Comparison of ENCODE assay signal across 12 mouse cellular contexts in genomic region chr8:57741309-57741708, GRCm38 (mm10).
DNase-seq lines count a peak whose midpoint lies in the region; ATAC-seq and TF ChIP-seq lines count a peak whose summit lies in the region.
"Had no signal": no experiment of that assay in that cellular context is flagged by ENCODE, and none has a peak within 500 bp of the region (broad histone marks: within the 10 kb centered on the region; RNA-seq: fewer than 3 reads in every experiment).

No protein-coding gene starts in this region.

- H3K9me3 ChIP-seq in kidney, embryonic 16.5 days (ENCODE audit: low read length), result no peaks in the 10 kb centered on the region
- H3K9me3 ChIP-seq in ES-E14 (ENCODE audit: control insufficient read depth, insufficient read depth, low read depth, low read length), result no peaks in the 10 kb centered on the region
- H3K9me3 ChIP-seq: embryonic facial prominence, embryonic 12.5 days; forebrain, embryonic 13.5 days had no signal

- 0 out of 2 replicates have a peak, but pooled peaks have one; percentile 23 for ATAC-seq in kidney, embryonic 16.5 days (ENCODE audit: low FRiP score, low TSS enrichment)
- ATAC-seq in frontal cortex, adult (ENCODE audit: low TSS enrichment), result no peak
- ATAC-seq: forebrain, embryonic 13.5 days had no signal

- H3K27ac ChIP-seq in kidney, embryonic 16.5 days (ENCODE audit: low read length), result no peak overlapping the region
- 0 out of 2 replicates have a peak overlapping the region, but pooled peaks have one; percentile 49 for H3K27ac ChIP-seq in ES-E14 (ENCODE audit: insufficient read depth, low read depth, low read length, poor library complexity, severe bottlenecking)
- peak overlapping the region; percentile 17; the same call in 1 of the 2 replicates for H3K27ac ChIP-seq in small intestine, adult 2 months (ENCODE audit: insufficient read depth, low read depth, low read length)
- H3K27ac ChIP-seq in left cerebral cortex, adult 2 months, result no peak overlapping the region
- H3K27ac ChIP-seq: embryonic facial prominence, embryonic 12.5 days; forebrain, embryonic 13.5 days had no signal

- no peak overlapping the region for H3K4me3 ChIP-seq in kidney, embryonic 16.5 days (ENCODE audit: low read length)
- peak overlapping the region in 1 of 2 experiments; percentile 28; a peak in 1 of 4 replicates for H3K4me3 ChIP-seq in ES-E14 (ENCODE audit: insufficient read depth in 1 of 2, low read depth in 1 of 2, low read length in 2 of 2, poor library complexity in 1 of 2, severe bottlenecking in 1 of 2)
- H3K4me3 ChIP-seq in small intestine, adult 2 months (ENCODE audit: low read depth, low read length), result no peak overlapping the region
- H3K4me3 ChIP-seq in left cerebral cortex, adult 2 months, result no peak overlapping the region
- H3K4me3 ChIP-seq: embryonic facial prominence, embryonic 12.5 days; forebrain, embryonic 13.5 days had no signal

- no peaks in the 10 kb centered on the region for H3K27me3 ChIP-seq in kidney, embryonic 16.5 days (ENCODE audit: insufficient read depth, low read length)
- no peaks in the 10 kb centered on the region for H3K27me3 ChIP-seq in small intestine, adult 2 months (ENCODE audit: control insufficient read depth, insufficient read depth, low read length)
- H3K27me3 ChIP-seq: embryonic facial prominence, embryonic 12.5 days; forebrain, embryonic 13.5 days had no signal

- 58% methylated on average over 8 of the region's 8 CpGs for WGBS in kidney, embryonic 16.5 days
- 27% methylated on average over 8 of the region's 8 CpGs for WGBS in small intestine, adult 2 months

- TF ChIP-seq CTCF in small intestine, adult 2 months (IDR thresholded peaks at IDR 0.05; ENCODE audit: extremely low read depth, insufficient read length, insufficient replicate concordance, low read depth, low read length), result no peak
- TF ChIP-seq CTCF in left cerebral cortex, adult 2 months (IDR thresholded peaks at IDR 0.05), result no peak

- no peak overlapping the region for H3K9ac ChIP-seq in kidney, embryonic 16.5 days (replicated peaks; ENCODE audit: low read length)
- no peak overlapping the region for H3K9ac ChIP-seq in ES-E14 (ENCODE audit: insufficient read depth, low read depth, low read length, poor library complexity, severe bottlenecking)
- H3K9ac ChIP-seq: embryonic facial prominence, embryonic 12.5 days; forebrain, embryonic 13.5 days had no signal

- H3K4me2 ChIP-seq in kidney, embryonic 16.5 days (replicated peaks; ENCODE audit: low read depth, low read length), result no peak overlapping the region
- H3K4me2 ChIP-seq: embryonic facial prominence, embryonic 12.5 days; forebrain, embryonic 13.5 days had no signal

- DNase-seq in kidney, adult 11 months, result no peak
- DNase-seq in ES-E14 (ENCODE audit: low read depth, low spot score), result no peak
- DNase-seq in cerebellum, adult 9-11 months, result peak; percentile 87
- DNase-seq in heart, adult 18-20 months, result no peak
- no peak for DNase-seq in left cerebral cortex, adult 2 months (ENCODE audit: extremely low spot score in 1 of 2, low spot score in 2 of 2)
- DNase-seq: lung, postnatal 4 days; thymus, adult 2 months had no signal

- no peaks in the 10 kb centered on the region for H3K36me3 ChIP-seq in kidney, embryonic 16.5 days (ENCODE audit: insufficient read depth, low read length)
- no peaks in the 10 kb centered on the region for H3K36me3 ChIP-seq in ES-E14 (ENCODE audit: control insufficient read depth, insufficient read depth, low read length, poor library complexity, severe bottlenecking)
- no peaks in the 10 kb centered on the region for H3K36me3 ChIP-seq in small intestine, adult 2 months (ENCODE audit: control insufficient read depth, insufficient read depth, low read length)
- H3K36me3 ChIP-seq: embryonic facial prominence, embryonic 12.5 days had no signal

- intact Hi-C loops in left cerebral cortex, adult 2 months (cut with DNase I), result no loop called here

- 0 out of 2 replicates have a peak, but pooled peaks cover 2% of the 10 kb centered on the region for H3K4me1 ChIP-seq in kidney, embryonic 16.5 days (ENCODE audit: insufficient read depth, low read length)
- peaks cover 9 to 11% of the 10 kb centered on the region in 2 experiments; a peak in 2 of 4 replicates for H3K4me1 ChIP-seq in ES-E14 (ENCODE audit: control insufficient read depth in 2 of 2, insufficient read depth in 2 of 2, low read length in 2 of 2, poor library complexity in 1 of 2)
- peaks cover 6% of the 10 kb centered on the region; the same call in 1 of the 2 replicates for H3K4me1 ChIP-seq in small intestine, adult 2 months (ENCODE audit: control insufficient read depth, insufficient read depth, insufficient read length, low read length)
- H3K4me1 ChIP-seq: embryonic facial prominence, embryonic 12.5 days had no signal

- in situ Hi-C loops in ES-E14 (cut with MboI; ENCODE audit: low sequenced_read_pairs in 2 of 2, unreplicated experiment in 2 of 2), result no loop called here

- TF ChIP-seq POLR2A in small intestine, adult 2 months (IDR thresholded peaks at IDR 0.05; ENCODE audit: low read depth, low read length), result no peak

TF ChIP-seq in ES-E14, 5 proteins besides CTCF, POLR2A, EP300 and RAD21:
- TF ChIP-seq MAFK (IDR thresholded peaks at IDR 0.05; ENCODE audit: insufficient read depth, low read depth, low read length), result no peak
- no peak for TF ChIP-seq HCFC1 (IDR thresholded peaks at IDR 0.05; ENCODE audit: borderline replicate concordance, insufficient read depth, low read length)
- no peak for TF ChIP-seq CHD2 (IDR thresholded peaks at IDR 0.05; ENCODE audit: low read depth, low read length)
- no peak for TF ChIP-seq ZNF384 (IDR thresholded peaks at IDR 0.05; ENCODE audit: low read depth, low read length)
- no peak for TF ChIP-seq ZC3H11A (IDR thresholded peaks at IDR 0.05; ENCODE audit: borderline replicate concordance, low read depth, low read length)
TF ChIP-seq in ES-E14: peak in this region for 0.

Comparison
In these comparisons a context has a peak if more than half of its experiments do, and no peak if none do; other contexts are left out.
1. H3K27ac ChIP-seq: peak in ES-E14 (single experiment) and small intestine, adult 2 months (single experiment); none in kidney, embryonic 16.5 days (single experiment) and left cerebral cortex, adult 2 months (single experiment).